Mouse (Mus musculus): ENCODE results near the gene Ankrd60. TPM values are rescaled to one million over a fixed set of nuclear protein-coding genes. Genes with fewer than 3 reads are reported as not detected.

Ankrd60 gene
- total and polyA plus RNA-seq, 3 experiments, result not detected

DNA sequence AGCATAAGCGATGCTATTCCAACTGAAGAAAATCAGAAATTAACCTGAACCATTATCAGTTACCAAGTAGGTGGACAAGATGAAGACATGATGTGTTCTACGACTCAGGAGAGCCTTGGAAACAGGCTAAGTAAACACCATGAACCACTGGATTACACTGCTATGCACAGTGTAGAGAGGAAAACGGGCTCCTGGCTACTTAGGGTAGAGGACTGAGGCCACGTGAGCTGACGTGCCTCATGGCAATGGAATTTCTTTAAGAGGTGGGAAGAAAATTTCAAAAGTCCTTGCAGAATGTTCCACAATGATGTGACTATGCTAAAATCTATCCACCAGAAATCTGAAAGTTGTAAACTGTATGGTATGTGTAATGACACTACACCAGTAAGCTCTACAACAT, 41.0 kb upstream of the Ankrd60 start:
- H3K4me1 ChIP-seq (ENCODE audit: control insufficient read depth in 1 of 2, insufficient read depth in 2 of 2, low read length in 2 of 2), result no peaks in the 10 kb centered on the region
- no peak overlapping the region for H3K9ac ChIP-seq (ENCODE audit: control insufficient read depth, low read depth, low read length, poor library complexity, severe bottlenecking)

DNA sequence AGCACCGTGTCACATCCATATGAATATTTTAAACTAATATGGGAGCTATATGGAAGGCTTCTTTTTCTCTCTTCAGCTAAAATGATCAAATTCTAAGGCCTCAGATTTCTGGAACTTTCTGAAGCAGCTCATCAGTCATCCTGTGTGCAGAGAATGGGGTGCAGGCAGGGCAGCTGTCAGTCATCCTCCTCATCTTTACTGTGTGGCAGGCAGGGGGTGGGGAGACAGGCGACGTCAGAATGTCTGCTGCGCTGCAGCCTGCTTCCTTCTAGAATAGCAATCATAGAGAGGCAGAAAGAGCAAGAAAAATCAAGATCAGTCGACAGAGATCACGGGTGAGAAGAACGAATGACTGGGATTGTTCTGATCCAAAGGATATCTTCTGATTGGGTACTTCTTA, 38.0 kb upstream of the Ankrd60 start:
- Histone ChIP-seq H3K27me3 (ENCODE audit: control insufficient read depth in 1 of 2, insufficient read depth in 2 of 2, low read length in 2 of 2) (no peaks in the 10 kb centered on the region), H3K36me3 (ENCODE audit: control insufficient read depth in 1 of 2, insufficient read depth in 2 of 2, low read length in 2 of 2) (no peaks in the 10 kb centered on the region), H3K79me2 (ENCODE audit: control insufficient read depth, insufficient read depth, low read length, poor library complexity) (no peaks in the 10 kb centered on the region), H3K4me1 (ENCODE audit: control insufficient read depth in 1 of 2, insufficient read depth in 2 of 2, low read length in 2 of 2) (no peaks in the 10 kb centered on the region), H3K4me3 (ENCODE audit: control insufficient read depth in 1 of 2, insufficient read depth in 1 of 2, low read depth in 2 of 2, low read length in 2 of 2) (no peak overlapping the region), H3K27ac (ENCODE audit: control insufficient read depth, low read depth, low read length) (no peak overlapping the region), H3K9ac (ENCODE audit: control insufficient read depth, low read depth, low read length, poor library complexity, severe bottlenecking) (no peak overlapping the region), H3K9me3 (replicated peaks; ENCODE audit: insufficient read depth, low read length) (no peaks in the 10 kb centered on the region)
- TF ChIP-seq GATA1 (IDR thresholded peaks at IDR 0.05; ENCODE audit: low read depth, low read length) (no peak), TCF12 (IDR thresholded peaks at IDR 0.05; ENCODE audit: low read depth, low read length) (no peak), ZNF384 (IDR thresholded peaks at IDR 0.05; ENCODE audit: low read depth, low read length) (no peak), MYB (IDR thresholded peaks at IDR 0.05; ENCODE audit: low read depth, low read length) (no peak), RCOR1 (IDR thresholded peaks at IDR 0.05; ENCODE audit: low read depth, low read length) (no peak), POLR2AphosphoS2 (IDR thresholded peaks at IDR 0.05; ENCODE audit: low read length) (no peak), CHD2 (IDR thresholded peaks at IDR 0.05; ENCODE audit: low read length) (no peak), POLR2A (IDR thresholded peaks at IDR 0.05; ENCODE audit: control insufficient read depth in 1 of 2, insufficient read depth in 1 of 2, low read depth in 1 of 2, low read length in 2 of 2, poor library complexity in 1 of 2) (no peak), BHLHE40 (IDR thresholded peaks at IDR 0.05; ENCODE audit: borderline replicate concordance, low read depth, low read length) (no peak), KAT2A (conservative IDR thresholded peaks at IDR 0.05; ENCODE audit: low read depth, low read length) (no peak), TAL1 (IDR thresholded peaks at IDR 0.05; ENCODE audit: low read length) (no peak), NELFE (IDR thresholded peaks at IDR 0.05; ENCODE audit: low read depth, low read length) (no peak), NRF1 (IDR thresholded peaks at IDR 0.05; ENCODE audit: insufficient read depth, low read depth, low read length, poor library complexity, severe bottlenecking) (no peak), SMC3 (IDR thresholded peaks at IDR 0.05; ENCODE audit: low read depth, low read length) (no peak), POLR2AphosphoS5 (IDR thresholded peaks at IDR 0.05; ENCODE audit: borderline replicate concordance, low read depth, low read length) (no peak), MAX (IDR thresholded peaks at IDR 0.05; ENCODE audit: low read length) (no peak), ETS1 (IDR thresholded peaks at IDR 0.05; ENCODE audit: low read depth, low read length) (no peak), MAZ (IDR thresholded peaks at IDR 0.05; ENCODE audit: low read depth, low read length) (no peak)
- DNase-seq (ENCODE audit: low read depth, low spot score), result no peak

More for the DNA sequence above, 41.0 kb upstream of the Ankrd60 start:
- no peak for DNase-seq (ENCODE audit: low read depth, low spot score)
- no peaks in the 10 kb centered on the region for H3K27me3 ChIP-seq (ENCODE audit: control insufficient read depth in 1 of 2, insufficient read depth in 2 of 2, low read length in 2 of 2)
- no peaks in the 10 kb centered on the region for H3K79me2 ChIP-seq (ENCODE audit: control insufficient read depth, insufficient read depth, low read length, poor library complexity)
- TF ChIP-seq SMC3 (IDR thresholded peaks at IDR 0.05; ENCODE audit: low read depth, low read length), result no peak
- no peak for TF ChIP-seq SIN3A (IDR thresholded peaks at IDR 0.05; ENCODE audit: low read length)
- no peak for TF ChIP-seq MAX (IDR thresholded peaks at IDR 0.05; ENCODE audit: low read length)
- no peak for TF ChIP-seq GATA1 (IDR thresholded peaks at IDR 0.05; ENCODE audit: low read depth, low read length)
- TF ChIP-seq TAL1 (IDR thresholded peaks at IDR 0.05; ENCODE audit: low read length), result no peak
- no peak for TF ChIP-seq GABPA (IDR thresholded peaks at IDR 0.05; ENCODE audit: low read depth, low read length)
- no peak for TF ChIP-seq ZKSCAN1 (IDR thresholded peaks at IDR 0.05; ENCODE audit: low read depth, low read length)
- no peak overlapping the region for H3K4me3 ChIP-seq (ENCODE audit: control insufficient read depth in 1 of 2, insufficient read depth in 1 of 2, low read depth in 2 of 2, low read length in 2 of 2)
- H3K27ac ChIP-seq (ENCODE audit: control insufficient read depth, low read depth, low read length), result no peak overlapping the region
- H3K9me3 ChIP-seq (replicated peaks; ENCODE audit: insufficient read depth, low read length), result no peaks in the 10 kb centered on the region
- H3K36me3 ChIP-seq (ENCODE audit: control insufficient read depth in 1 of 2, insufficient read depth in 2 of 2, low read length in 2 of 2), result no peaks in the 10 kb centered on the region

Data from MEL (cell line).